Mouse (Mus musculus): ENCODE data around the gene Hexim2. TPM values are rescaled to one million over a fixed set of nuclear protein-coding genes. Genes with fewer than 3 reads are reported as not detected.

The Hexim2 gene
- polyA plus RNA-seq (2012), result 9.8 and 12.5 TPM in 2 replicates

DNA sequence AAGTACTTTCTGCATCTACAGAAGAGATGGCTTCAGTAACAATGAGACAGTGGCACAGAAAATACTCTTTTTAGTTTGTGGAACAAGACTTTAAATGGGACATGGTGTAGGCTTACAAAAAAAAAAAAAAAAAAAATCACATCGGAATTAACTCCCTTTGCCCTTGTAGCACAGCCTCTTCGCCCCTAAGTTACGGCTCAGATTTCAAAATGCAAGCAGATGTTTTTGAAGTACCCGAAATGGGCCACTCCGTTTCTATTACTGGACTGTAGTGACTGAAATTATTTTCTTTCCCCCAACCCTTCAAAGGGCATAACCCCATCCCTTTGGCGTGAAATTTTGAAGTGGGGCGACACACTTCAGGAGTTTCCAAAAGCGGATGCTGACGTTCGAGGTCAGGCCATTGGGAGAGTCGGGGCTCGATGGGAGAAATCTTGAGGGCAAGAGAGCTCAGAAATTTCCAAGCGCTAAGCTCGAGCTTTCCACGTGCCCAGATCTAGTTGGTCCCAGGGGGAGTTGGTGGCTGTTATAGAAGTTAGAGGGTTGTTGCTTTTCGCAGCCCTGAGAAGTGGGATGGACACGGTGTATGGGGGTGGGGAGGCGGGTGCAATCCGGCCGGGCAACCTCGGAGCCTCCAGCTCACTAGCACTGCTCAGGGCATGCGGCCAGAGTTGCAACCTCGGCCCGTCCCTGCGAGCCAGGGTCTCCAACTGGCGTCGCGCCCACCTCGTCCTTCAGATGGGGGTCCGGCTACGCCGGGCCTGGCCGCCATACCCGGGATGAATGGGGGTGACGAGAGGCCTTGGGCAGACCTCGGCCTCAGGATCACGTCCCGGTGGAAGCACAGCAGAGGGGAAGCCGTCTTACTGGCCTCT, at the start of gene Hexim2:
Gene Hexim2, plus strand, starts transcription at position 729 of the 875 bp plus-strand sequence.
- no peak for TF ChIP-seq GATA1 (IDR thresholded peaks at IDR 0.05; ENCODE audit: low read length)

DNA sequence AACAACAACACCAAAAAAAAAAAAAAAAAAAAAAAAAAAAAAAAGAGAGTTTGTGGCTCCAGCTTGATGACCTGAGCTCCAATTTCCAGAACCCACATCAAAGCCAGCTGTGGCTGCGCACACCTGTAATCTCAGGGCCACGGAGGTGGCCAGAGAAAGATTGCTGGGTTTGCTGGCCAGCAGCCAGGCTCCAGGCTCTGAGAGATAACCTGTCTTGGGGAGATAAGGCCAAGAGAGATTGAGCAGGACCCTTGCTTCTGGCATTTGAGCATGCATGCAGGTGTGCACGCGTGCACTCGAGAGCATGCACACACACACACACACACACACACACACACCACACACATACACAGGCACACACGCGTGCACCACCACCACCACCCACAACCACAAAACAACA, 38.9 kb upstream of the Hexim2 start:
- TF ChIP-seq GATA1 (IDR thresholded peaks at IDR 0.05; ENCODE audit: low read length), result no peak

- TF ChIP-seq GATA1 (IDR thresholded peaks at IDR 0.05; ENCODE audit: low read length), result no peak
Measured at GRCm38 (mm10) chr11:103093862-103094833, 38.1 kb upstream of the Hexim2 start.

DNA sequence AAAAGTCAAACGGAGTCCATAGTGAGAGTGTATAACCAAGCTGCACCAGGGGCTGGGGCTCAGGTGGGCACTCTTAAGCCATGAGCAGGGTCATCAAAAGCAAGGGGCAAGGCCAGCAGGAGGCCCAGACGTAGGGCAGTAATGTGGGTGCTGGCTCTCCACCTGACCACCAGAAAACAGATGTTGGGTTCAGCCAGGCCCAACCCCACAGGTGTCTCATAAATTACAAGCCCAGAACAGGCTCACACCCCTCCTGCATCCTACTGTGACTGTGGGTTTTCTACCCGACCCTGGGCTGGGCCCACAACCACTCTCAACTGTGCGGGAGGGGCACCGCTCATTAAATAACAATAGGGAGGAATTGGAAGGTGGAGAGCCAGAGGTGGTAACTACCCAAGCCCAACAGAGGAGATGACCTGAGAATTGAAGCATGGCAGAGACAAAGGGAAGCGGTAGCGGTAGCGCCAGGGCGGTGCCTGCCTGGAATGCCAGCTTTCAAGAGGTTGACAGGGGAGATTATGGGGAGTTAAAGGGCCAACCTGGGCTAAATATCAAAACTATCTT, 37.0 kb upstream of the Hexim2 start:
- TF ChIP-seq GATA1 (IDR thresholded peaks at IDR 0.05; ENCODE audit: low read length), result no peak

GRCm38 (mm10) chr11:103095801-103096200, 36.4 kb upstream of the Hexim2 start:
- no peak for TF ChIP-seq GATA1 (IDR thresholded peaks at IDR 0.05; ENCODE audit: low read length)

- no peak for TF ChIP-seq GATA1 (IDR thresholded peaks at IDR 0.05; ENCODE audit: low read length)
Measured at GRCm38 (mm10) chr11:103096979-103097894, 35.0 kb upstream of the Hexim2 start.

GRCm38 (mm10) chr11:103098531-103099190, 33.6 kb upstream of the Hexim2 start:
- TF ChIP-seq GATA1 (IDR thresholded peaks at IDR 0.05; ENCODE audit: low read length), result no peak

GRCm38 (mm10) chr11:103099352-103099940, 32.8 kb upstream of the Hexim2 start:
- no peak for TF ChIP-seq GATA1 (IDR thresholded peaks at IDR 0.05; ENCODE audit: low read length)

DNA sequence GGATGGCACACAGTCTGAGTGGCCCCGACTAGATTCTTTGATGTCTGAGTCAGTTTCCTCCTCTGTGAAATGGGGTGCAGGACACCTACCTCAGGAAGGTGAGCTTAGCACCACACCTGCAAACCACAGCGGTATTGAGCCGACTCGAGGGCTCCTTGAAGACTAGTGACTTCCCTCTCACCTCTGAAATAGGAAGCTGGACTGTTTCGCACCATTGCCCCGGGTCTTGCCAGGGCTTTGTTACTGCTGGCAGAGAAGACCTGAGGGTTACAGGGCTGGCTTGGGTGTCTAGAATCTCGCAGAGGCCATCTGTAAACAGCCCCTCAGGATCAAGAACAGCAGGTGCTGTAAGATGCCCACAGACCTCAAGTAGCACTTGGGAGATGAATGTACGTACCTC, 31.9 kb upstream of the Hexim2 start:
- TF ChIP-seq GATA1 (IDR thresholded peaks at IDR 0.05; ENCODE audit: low read length), result no peak

- TF ChIP-seq GATA1 (IDR thresholded peaks at IDR 0.05; ENCODE audit: low read length), result no peak
Measured at GRCm38 (mm10) chr11:103101481-103101865, 30.8 kb upstream of the Hexim2 start, which contains the start of the genes Plcd3 and Acbd4. Gene Plcd3 (minus strand): TSS chr11:103101658. Gene Acbd4 (plus strand): TSS chr11:103101682.

- TF ChIP-seq GATA1 (IDR thresholded peaks at IDR 0.05; ENCODE audit: low read length), result no peak
Measured at GRCm38 (mm10) chr11:103101866-103102501, 30.2 kb upstream of the Hexim2 start.

DNA sequence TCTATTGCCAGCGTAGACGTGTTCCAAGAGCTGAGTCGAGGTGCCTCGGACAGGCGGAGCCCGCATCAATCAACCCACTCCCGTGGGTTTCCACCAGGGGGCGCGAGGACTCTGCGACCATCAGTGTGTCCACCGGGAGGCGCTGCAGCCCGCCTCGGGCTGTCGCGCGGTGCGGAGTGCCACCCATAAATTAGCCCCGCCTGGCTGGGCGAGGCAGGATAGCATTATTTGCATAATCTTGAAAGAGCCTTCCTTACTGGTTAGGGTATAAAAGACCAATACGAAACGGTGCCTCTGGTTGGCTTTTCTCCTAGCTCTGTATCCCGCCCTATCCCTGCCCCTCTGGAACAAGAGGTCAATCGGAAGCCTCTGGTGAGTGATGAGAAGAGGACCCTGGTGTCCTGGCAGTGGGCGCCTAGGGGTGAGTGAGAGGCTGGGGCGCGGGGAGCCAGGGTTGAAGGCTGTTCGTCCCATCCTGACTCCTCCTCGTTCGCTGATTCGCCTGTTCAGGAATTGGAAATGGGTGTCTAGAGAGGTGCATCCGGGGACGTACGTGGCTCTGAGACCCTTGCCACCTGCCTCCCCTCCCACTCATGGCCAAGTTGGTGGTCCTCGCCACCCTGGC, 29.4 kb upstream of the Hexim2 start:
- no peak for TF ChIP-seq GATA1 (IDR thresholded peaks at IDR 0.05; ENCODE audit: low read length)

GRCm38 (mm10) chr11:103103621-103104020, 28.6 kb upstream of the Hexim2 start:
- no peak for TF ChIP-seq GATA1 (IDR thresholded peaks at IDR 0.05; ENCODE audit: low read length)

All from G1E-ER4 (cell line).